Mouse (Mus musculus) CH12.LX (cell line): Measurements from ENCODE around the gene Il1f8. TPM values are rescaled to one million over a fixed set of nuclear protein-coding genes. Genes with fewer than 3 reads are reported as not detected.
A peak's percentile ranks its signal among the peaks of the same experiment; 100 is the strongest.

Experiments used
- DNase-seq: peaks from one replicate; pipeline ENCODE4 v3.0.0-alpha.2; 2013; ENCODE audit errors: extremely low read depth
- H3K27ac ChIP-seq: 2 replicates; pipeline ENCODE4 v1.5.1; 2012; ENCODE audit warnings: low read depth, mild to moderate bottlenecking, control low read depth, moderate library complexity; ENCODE audit not compliant: insufficient read depth
- H3K27me3 ChIP-seq: replicated peaks from 2 replicates; pipeline ENCODE3; 2012; ENCODE audit warnings: inconsistent platforms
- H3K36me3 ChIP-seq, 2 experiments: replicated peaks in 1 of 2; 2 replicates each; pipeline versions ENCODE3 to v1.6.1; 2012; ENCODE audit warnings: inconsistent platforms in 1 of 2, low read length in 1 of 2, mild to moderate bottlenecking in 1 of 2, mixed read lengths in 1 of 2, moderate library complexity in 1 of 2; ENCODE audit not compliant: control insufficient read depth in 1 of 2, insufficient read depth in 1 of 2
- H3K4me1 ChIP-seq, 2 experiments: 2 replicates each; pipeline ENCODE4 v1.6.1; 2012; ENCODE audit warnings: inconsistent platforms in 1 of 2, moderate library complexity in 1 of 2; ENCODE audit not compliant: insufficient read depth in 2 of 2, control insufficient read depth in 1 of 2
- H3K4me2 ChIP-seq: 2 replicates; pipeline ENCODE4 v1.6.1; 2012; ENCODE audit warnings: low read depth, mild to moderate bottlenecking, control low read depth; ENCODE audit not compliant: poor library complexity, insufficient read depth, severe bottlenecking
- H3K4me3 ChIP-seq, 3 experiments: fragments of 150-350 bp in 1 of 3; sonication (generic) in 1 of 3; replicated peaks in 1 of 3; 2 replicates each; pipeline versions ENCODE3 to v1.5.1; 2011 to 2012; ENCODE audit warnings: low read depth in 2 of 3, low read length in 2 of 3, mild to moderate bottlenecking in 2 of 3, moderate library complexity in 2 of 3, control low read depth in 1 of 3, improper control_type of control experiment in 1 of 3, inconsistent platforms in 1 of 3, mixed read lengths in 1 of 3; ENCODE audit not compliant: poor library complexity in 1 of 3
- H3K79me2 ChIP-seq: replicated peaks from 2 replicates; pipeline ENCODE4 v1.6.1; 2012; ENCODE audit warnings: mild to moderate bottlenecking, moderate library complexity; ENCODE audit not compliant: control insufficient read depth, poor library complexity, insufficient read depth, severe bottlenecking; ENCODE audit errors: extremely low read depth
- H3K9ac ChIP-seq: 2 replicates; pipeline ENCODE4 v1.6.1; 2012; ENCODE audit warnings: low read depth, mild to moderate bottlenecking, control low read depth, moderate library complexity; ENCODE audit not compliant: insufficient read depth
- H3K9me3 ChIP-seq: replicated peaks from 2 replicates; pipeline ENCODE3; 2012; ENCODE audit warnings: low read length, inconsistent platforms, mixed read lengths
- BHLHE40 ChIP-seq: IDR thresholded peaks from 2 replicates; pipeline ENCODE4 v1.6.1; 2011; ENCODE audit warnings: mild to moderate bottlenecking, low read depth, low read length, improper control_type of control experiment
- CHD1 ChIP-seq: IDR thresholded peaks from 2 replicates; pipeline ENCODE4 v1.6.1; 2012; ENCODE audit warnings: low read depth, low read length, improper control_type of control experiment, inconsistent platforms
- CTCF ChIP-seq, 2 experiments: IDR thresholded peaks in 1 of 2; conservative IDR thresholded peaks in 1 of 2; 2 replicates each; pipeline ENCODE4 v1.5.1; 2011 to 2012; ENCODE audit warnings: low read depth in 2 of 2, low read length in 2 of 2, improper control_type of control experiment in 1 of 2, inconsistent platforms in 1 of 2, mild to moderate bottlenecking in 1 of 2, moderate library complexity in 1 of 2
- E2F4 ChIP-seq: IDR thresholded peaks from 2 replicates; pipeline ENCODE4 v1.6.1; 2011; ENCODE audit warnings: low read depth, low read length, improper control_type of control experiment; ENCODE audit not compliant: insufficient replicate concordance
- ELF1 ChIP-seq: IDR thresholded peaks from 2 replicates; pipeline ENCODE4 v1.6.1; 2014; ENCODE audit warnings: low read depth, mild to moderate bottlenecking, inconsistent platforms, low read length, improper control_type of control experiment
- GABPA ChIP-seq: IDR thresholded peaks from 2 replicates; pipeline ENCODE4 v1.6.1; 2012; ENCODE audit warnings: low read depth, low read length, improper control_type of control experiment, inconsistent platforms; ENCODE audit not compliant: insufficient replicate concordance
- HCFC1 ChIP-seq: IDR thresholded peaks from 2 replicates; pipeline ENCODE4 v1.6.1; 2012; ENCODE audit warnings: low read depth, mild to moderate bottlenecking, inconsistent platforms, low read length, improper control_type of control experiment
- IRF4 ChIP-seq: IDR thresholded peaks from 2 replicates; pipeline ENCODE4 v1.6.1; 2014; ENCODE audit warnings: low read depth, mild to moderate bottlenecking, inconsistent platforms, low read length, improper control_type of control experiment
- JUN ChIP-seq: IDR thresholded peaks from 2 replicates; pipeline ENCODE4 v1.6.1; 2011; ENCODE audit warnings: low read depth, mild to moderate bottlenecking, low read length, improper control_type of control experiment, moderate library complexity; ENCODE audit not compliant: insufficient read depth
- JUND ChIP-seq: conservative IDR thresholded peaks from 2 replicates; pipeline ENCODE4 v1.6.1; 2011; ENCODE audit warnings: low read depth, low read length, improper control_type of control experiment
- MAZ ChIP-seq: IDR thresholded peaks from 2 replicates; pipeline ENCODE4 v1.6.1; 2012; ENCODE audit warnings: low read depth, mild to moderate bottlenecking, inconsistent platforms, low read length, improper control_type of control experiment, moderate library complexity
- MYC ChIP-seq: IDR thresholded peaks from 2 replicates; pipeline ENCODE4 v1.6.1; 2011; ENCODE audit warnings: low read depth, mild to moderate bottlenecking, improper control_type of control experiment, low read length
- NELFE ChIP-seq: IDR thresholded peaks from 2 replicates; pipeline ENCODE4 v1.6.1; 2011; ENCODE audit warnings: low read depth, low read length, improper control_type of control experiment
- NRF1 ChIP-seq: IDR thresholded peaks from 2 replicates; pipeline ENCODE4 v1.6.1; 2014; ENCODE audit warnings: low read depth, mild to moderate bottlenecking, inconsistent platforms, low read length, improper control_type of control experiment, moderate library complexity
- POLR2AphosphoS2 ChIP-seq: IDR thresholded peaks from 2 replicates; pipeline ENCODE4 v1.6.1; 2011; ENCODE audit warnings: low read depth, low read length, improper control_type of control experiment
- RAD21 ChIP-seq: IDR thresholded peaks from 2 replicates; pipeline ENCODE4 v1.6.1; 2011; ENCODE audit warnings: low read depth, mild to moderate bottlenecking, low read length, improper control_type of control experiment, moderate library complexity
- RCOR1 ChIP-seq: conservative IDR thresholded peaks from 2 replicates; pipeline ENCODE4 v1.6.1; 2012; ENCODE audit warnings: low read depth, mild to moderate bottlenecking, inconsistent platforms, low read length, improper control_type of control experiment
- UBTF ChIP-seq: IDR thresholded peaks from 2 replicates; pipeline ENCODE4 v1.6.1; 2012; ENCODE audit warnings: low read depth, mild to moderate bottlenecking, inconsistent platforms, low read length, improper control_type of control experiment, moderate library complexity
- ZKSCAN1 ChIP-seq: IDR thresholded peaks from 2 replicates; pipeline ENCODE4 v1.6.1; 2012; ENCODE audit warnings: low read depth, inconsistent platforms, low read length, improper control_type of control experiment, borderline replicate concordance
- ZMIZ1 ChIP-seq: IDR thresholded peaks from 2 replicates; pipeline ENCODE4 v1.6.1; 2012; ENCODE audit warnings: low read depth, mild to moderate bottlenecking, inconsistent platforms, low read length, improper control_type of control experiment
- ZNF384 ChIP-seq: IDR thresholded peaks from 2 replicates; pipeline ENCODE4 v1.6.1; 2012; ENCODE audit warnings: low read depth, low read length, improper control_type of control experiment, inconsistent platforms
- dilution Hi-C: fragments of 300-500 bp; cut with MboI; formaldehyde crosslinking; loops from 2 replicates; pipeline ENCODE4 v1.14.3; 2020; ENCODE audit warnings: low sequenced_read_pairs; ENCODE audit not compliant: extremely low pct_unique_long_range_greater_than_20kb, extremely low pct_ligation_motif_present
- in situ Hi-C: fragments of 300-500 bp; cut with MboI; formaldehyde crosslinking; loops from 3 replicates; pipeline ENCODE4 v1.14.3; 2019; ENCODE audit warnings: low sequenced_read_pairs, low pct_ligation_motif_present, low pct_unique_long_range_greater_than_20kb, mixed read lengths
- polyA plus RNA-seq: library from polyadenylated mRNA; unstranded; fragments of >175 nt; gene quantifications from 2 replicates; pipeline ENCODE4 v1.2.1, GENCODE M21; 2012; ENCODE audit warnings: low read depth; ENCODE audit not compliant: insufficient read length
- total RNA-seq, 2 experiments: library from RNA; depleted of rRNA; stranded (reverse); fragments of 300-350 nt in 1 of 2; fragments of >200 nt in 1 of 2; gene quantifications; 2 replicates each; pipeline ENCODE4 v1.2.3; 2012 to 2014

Gene Il1f8
- total and polyA plus RNA-seq, 3 experiments: 0.26 TPM; not detected in 2

DNA sequence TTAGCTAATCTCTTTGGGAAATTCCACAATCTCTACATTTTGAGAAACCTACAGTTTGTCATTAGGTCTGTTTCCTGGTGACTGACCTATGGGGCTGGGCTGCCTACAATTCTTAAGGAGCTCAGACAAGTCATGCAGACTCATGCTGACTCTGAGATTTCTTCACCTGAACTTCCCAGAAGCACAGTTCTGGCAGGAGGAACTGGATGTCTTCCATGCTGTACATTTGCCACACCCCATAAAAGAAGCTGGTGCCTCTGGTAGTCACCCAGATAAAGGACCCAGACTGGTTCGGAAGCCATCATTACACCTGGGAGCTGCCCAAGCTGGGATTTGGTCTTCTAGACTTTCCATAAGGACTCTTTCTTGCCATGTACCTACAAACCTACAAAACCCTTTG lies 33.2 kb downstream of the Il1f8 start, which contains the start of gene Il1f9:
Gene Il1f9, plus strand, starts transcription at position 301 of the 400 bp plus-strand sequence.
- Histone ChIP-seq H3K9me3 (no peaks in the 10 kb centered on the region), H3K9ac (no peak within 1 kb of the TSS), H3K36me3 (no peaks in the 10 kb centered on the region), H3K27ac (no peak within 1 kb of the TSS), H3K4me1 (peaks cover 0 to 22% of the 10 kb centered on the region in 2 experiments; a peak in 2 of 4 replicates), H3K79me2 (no peaks in the 10 kb centered on the region), H3K4me2 (no peak within 1 kb of the TSS), H3K4me3 (no peak within 1 kb of the TSS), H3K27me3 (no peaks in the 10 kb centered on the region)
- no peak for TF ChIP-seq CHD1
- no peak for TF ChIP-seq MAZ
- no peak for TF ChIP-seq POLR2AphosphoS2
- no peak for TF ChIP-seq E2F4
- TF ChIP-seq IRF4: no peak
- no peak for TF ChIP-seq CTCF (conservative IDR thresholded peaks at IDR 0.05 in 1 of 2, IDR thresholded peaks at IDR 0.05 in 1 of 2; ENCODE audit: low read depth in 2 of 2, low read length in 2 of 2)
- no peak for TF ChIP-seq MYC
- no peak for TF ChIP-seq HCFC1
- TF ChIP-seq UBTF: no peak
- TF ChIP-seq ZNF384: no peak
- TF ChIP-seq JUND: no peak
- no peak for TF ChIP-seq RCOR1
- no peak for TF ChIP-seq ELF1
- TF ChIP-seq NRF1: no peak
- no peak for TF ChIP-seq JUN
- no peak for TF ChIP-seq RAD21
- no peak for TF ChIP-seq GABPA
- no peak for TF ChIP-seq NELFE
- TF ChIP-seq ZKSCAN1: no peak
- DNase-seq: no peak
- dilution Hi-C loops (no loop called here), in situ Hi-C loops (loop anchor here (25.0 kb wide), 2 partner anchors 599 to 874 kb away; partner anchors contain the start of gene Nxph2)

DNA sequence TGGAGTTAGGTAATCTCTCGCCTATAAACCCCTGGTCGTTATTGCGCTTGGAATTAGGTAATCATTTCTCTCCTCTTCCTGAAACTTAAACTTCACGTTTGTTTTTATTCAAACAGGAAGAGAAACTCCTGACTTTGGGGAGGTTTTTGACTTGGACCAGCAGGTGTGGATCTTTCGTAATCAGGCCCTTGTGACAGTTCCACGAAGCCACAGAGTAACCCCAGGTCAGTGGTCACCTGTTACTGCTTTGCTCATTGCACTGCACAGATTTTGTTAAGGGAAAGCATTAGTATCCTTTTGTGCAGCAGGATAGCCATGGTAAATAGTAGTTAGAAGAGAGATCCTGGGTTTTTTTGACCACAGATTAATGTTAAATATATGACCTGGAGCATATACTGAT lies 34.6 kb downstream of the Il1f8 start:
- DNase-seq: peak; percentile 3
- no peak overlapping the region for H3K27ac ChIP-seq

More for the DNA sequence above, 34.6 kb downstream of the Il1f8 start:
- H3K9me3 ChIP-seq: no peaks in the 10 kb centered on the region
- peak; percentile 36; the same call in 1 of the 2 replicates for TF ChIP-seq BHLHE40
- TF ChIP-seq E2F4: no peak
- no peak for TF ChIP-seq CHD1
- TF ChIP-seq ZMIZ1: no peak
- in situ Hi-C loops (loop anchor here (25.0 kb wide), 2 partner anchors 600 to 875 kb away; partner anchors contain the start of gene Nxph2), dilution Hi-C loops (no loop called here)
- peaks cover 0 to 12% of the 10 kb centered on the region in 2 experiments; a peak in 2 of 4 replicates for H3K4me1 ChIP-seq
- no peak overlapping the region for H3K4me2 ChIP-seq
- H3K9ac ChIP-seq: no peak overlapping the region
- H3K36me3 ChIP-seq: no peaks in the 10 kb centered on the region
- no peaks in the 10 kb centered on the region for H3K79me2 ChIP-seq
- H3K27me3 ChIP-seq: no peaks in the 10 kb centered on the region
- no peak overlapping the region for H3K4me3 ChIP-seq
